Mouse (Mus musculus): ENCODE results near the gene Paxbp1. TPM values are rescaled to one million over a fixed set of nuclear protein-coding genes. Genes with fewer than 3 reads are reported as not detected.

Gene Paxbp1
- polyA plus RNA-seq, 1 experiment from 2014 or later, result 10.9 TPM

- H3K9me3 ChIP-seq (ENCODE audit: low read length), result no peaks in the 10 kb centered on the region
- H3K9ac ChIP-seq (replicated peaks), result no peak overlapping the region
- no peaks in the 10 kb centered on the region for H3K36me3 ChIP-seq (replicated peaks; ENCODE audit: insufficient read depth, low read length)
- H3K4me3 ChIP-seq (ENCODE audit: low read depth, low read length), result no peak overlapping the region
- no peaks in the 10 kb centered on the region for H3K27me3 ChIP-seq (ENCODE audit: insufficient read depth, low read length)
- no peak overlapping the region for H3K4me2 ChIP-seq (ENCODE audit: low read depth, low read length)
- DNase-seq (no peak), ATAC-seq (no peak)
- WGBS (ENCODE audit: insufficient replicate concordance), result 98% methylated on average over 1 of the region's 1 CpGs
- no peaks in the 10 kb centered on the region for H3K4me1 ChIP-seq (ENCODE audit: insufficient read depth)
- no peak overlapping the region for H3K27ac ChIP-seq (ENCODE audit: low read depth)
- TF ChIP-seq EP300 (IDR thresholded peaks at IDR 0.05; ENCODE audit: low read depth), result no peak
- no peak for TF ChIP-seq CTCF (IDR thresholded peaks at IDR 0.05; ENCODE audit: low read depth)
Measured at GRCm38 (mm10) chr16:91067122-91067521, 22.8 kb upstream of the Paxbp1 start.

DNA sequence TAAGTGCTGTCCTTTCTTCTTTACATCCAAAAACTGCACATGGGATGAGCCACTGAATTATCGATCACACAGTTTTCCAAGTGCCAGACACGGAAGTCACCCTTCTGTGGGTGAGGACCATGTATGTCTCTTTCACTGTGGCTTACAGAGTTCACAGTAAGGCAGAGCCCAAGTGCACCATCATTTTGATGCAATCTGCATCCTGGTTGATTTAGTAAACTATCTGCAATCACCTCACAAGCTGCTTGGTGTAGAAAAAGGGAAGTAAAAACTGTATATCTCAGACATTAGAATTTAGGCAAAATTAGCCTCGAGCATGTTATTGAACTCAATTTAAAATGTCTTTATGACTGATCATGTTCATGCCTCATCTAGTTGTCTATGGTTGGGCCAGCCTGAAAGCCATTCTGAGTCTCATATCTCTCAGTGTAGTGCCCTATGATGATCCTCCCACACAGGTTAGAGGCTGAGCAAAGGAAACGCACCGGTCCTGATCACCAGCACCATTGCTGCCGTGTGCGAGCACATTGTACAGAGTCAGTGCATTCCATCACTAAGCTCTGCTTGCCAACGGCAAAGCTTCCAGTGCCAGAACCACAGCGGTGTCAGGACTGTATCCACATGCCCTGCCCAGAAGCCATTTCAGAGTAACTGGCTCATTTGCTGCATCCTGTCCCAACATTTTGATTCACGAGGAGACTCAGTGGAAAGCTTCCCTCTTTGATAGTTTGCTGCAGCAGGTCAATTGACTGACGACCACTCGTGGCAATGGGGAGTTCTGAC, 20.4 kb upstream of the Paxbp1 start:
- Histone ChIP-seq H3K9me3 (ENCODE audit: low read length) (no peaks in the 10 kb centered on the region), H3K36me3 (replicated peaks; ENCODE audit: insufficient read depth, low read length) (no peaks in the 10 kb centered on the region), H3K27me3 (ENCODE audit: insufficient read depth, low read length) (no peaks in the 10 kb centered on the region), H3K4me1 (ENCODE audit: insufficient read depth) (0 out of 2 replicates have a peak, but pooled peaks cover 2% of the 10 kb centered on the region), H3K4me2 (ENCODE audit: low read depth, low read length) (no peak overlapping the region), H3K9ac (replicated peaks) (no peak overlapping the region), H3K4me3 (ENCODE audit: low read depth, low read length) (no peak overlapping the region), H3K27ac (ENCODE audit: low read depth) (no peak overlapping the region)
- ATAC-seq, result no peak
- TF ChIP-seq CTCF (IDR thresholded peaks at IDR 0.05; ENCODE audit: low read depth) (no peak), EP300 (IDR thresholded peaks at IDR 0.05; ENCODE audit: low read depth) (no peak)
- WGBS (ENCODE audit: insufficient replicate concordance), result 72% methylated on average over 12 of the region's 12 CpGs
- no peak for DNase-seq

- Histone ChIP-seq H3K4me1 (ENCODE audit: insufficient read depth) (0 out of 2 replicates have a peak, but pooled peaks cover 2% of the 10 kb centered on the region), H3K9ac (replicated peaks) (no peak overlapping the region), H3K9me3 (ENCODE audit: low read length) (no peaks in the 10 kb centered on the region), H3K27me3 (ENCODE audit: insufficient read depth, low read length) (no peaks in the 10 kb centered on the region), H3K36me3 (replicated peaks; ENCODE audit: insufficient read depth, low read length) (no peaks in the 10 kb centered on the region), H3K4me3 (ENCODE audit: low read depth, low read length) (no peak overlapping the region), H3K27ac (ENCODE audit: low read depth) (no peak overlapping the region), H3K4me2 (ENCODE audit: low read depth, low read length) (no peak overlapping the region)
- DNase-seq (no peak), ATAC-seq (no peak)
- 68% methylated on average over 10 of the region's 10 CpGs for WGBS (ENCODE audit: insufficient replicate concordance)
- TF ChIP-seq EP300 (IDR thresholded peaks at IDR 0.05; ENCODE audit: low read depth) (no peak), CTCF (IDR thresholded peaks at IDR 0.05; ENCODE audit: low read depth) (no peak)
Measured at GRCm38 (mm10) chr16:91063786-91064185, 19.4 kb upstream of the Paxbp1 start.

GRCm38 (mm10) chr16:91061531-91062318, 17.4 kb upstream of the Paxbp1 start:
- 0 out of 2 replicates have a peak, but pooled peaks cover 2% of the 10 kb centered on the region for H3K4me1 ChIP-seq (ENCODE audit: insufficient read depth)
- H3K27me3 ChIP-seq (ENCODE audit: insufficient read depth, low read length), result 0 out of 2 replicates have a peak, but pooled peaks cover 2% of the 10 kb centered on the region
- H3K4me2 ChIP-seq (ENCODE audit: low read depth, low read length), result no peak overlapping the region
- ATAC-seq, result peak; percentile 35; the same call in 1 of the 2 replicates
- 44% methylated on average over 13 of the region's 13 CpGs for WGBS (ENCODE audit: insufficient replicate concordance)
- TF ChIP-seq CTCF (IDR thresholded peaks at IDR 0.05; ENCODE audit: low read depth) (no peak), EP300 (IDR thresholded peaks at IDR 0.05; ENCODE audit: low read depth) (no peak)
- no peak for DNase-seq
- H3K9ac ChIP-seq (replicated peaks), result no peak overlapping the region
- no peak overlapping the region for H3K4me3 ChIP-seq (ENCODE audit: low read depth, low read length)
- H3K9me3 ChIP-seq (ENCODE audit: low read length), result no peaks in the 10 kb centered on the region
- H3K36me3 ChIP-seq (replicated peaks; ENCODE audit: insufficient read depth, low read length), result no peaks in the 10 kb centered on the region
- no peak overlapping the region for H3K27ac ChIP-seq (ENCODE audit: low read depth)

DNA sequence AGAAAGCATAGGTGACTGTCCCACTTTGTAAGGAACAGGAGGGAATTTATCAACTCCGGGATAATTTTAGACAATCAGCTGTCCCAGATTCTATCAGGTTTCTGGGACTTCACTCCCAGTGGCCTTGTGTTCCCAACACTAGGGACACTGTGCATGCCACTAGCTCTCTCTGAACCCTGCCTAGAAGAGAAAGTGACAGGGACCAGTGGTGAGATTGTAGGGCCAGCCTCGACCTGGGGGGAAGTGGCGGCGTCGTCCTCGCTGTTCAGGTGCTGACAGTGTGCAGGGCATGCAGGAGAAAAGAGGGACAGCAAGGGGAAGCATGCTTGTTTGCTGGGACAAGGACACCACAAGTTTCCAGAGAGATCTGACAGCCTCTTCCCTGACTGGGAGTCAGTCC, 13.4 kb upstream of the Paxbp1 start:
- 0 out of 2 replicates have a peak, but pooled peaks cover 2% of the 10 kb centered on the region for H3K27me3 ChIP-seq (ENCODE audit: insufficient read depth, low read length)
- ATAC-seq, result no peak
- H3K4me3 ChIP-seq (ENCODE audit: low read depth, low read length), result no peak overlapping the region
- DNase-seq, result no peak
- H3K36me3 ChIP-seq (replicated peaks; ENCODE audit: insufficient read depth, low read length), result no peaks in the 10 kb centered on the region
- 0 out of 2 replicates have a peak, but pooled peaks cover 7% of the 10 kb centered on the region for H3K4me1 ChIP-seq (ENCODE audit: insufficient read depth)
- H3K27ac ChIP-seq (ENCODE audit: low read depth), result no peak overlapping the region
- no peak overlapping the region for H3K4me2 ChIP-seq (ENCODE audit: low read depth, low read length)
- no peak for TF ChIP-seq EP300 (IDR thresholded peaks at IDR 0.05; ENCODE audit: low read depth)
- TF ChIP-seq CTCF (IDR thresholded peaks at IDR 0.05; ENCODE audit: low read depth), result no peak
- WGBS (ENCODE audit: insufficient replicate concordance), result 59% methylated on average over 6 of the region's 6 CpGs
- H3K9ac ChIP-seq (replicated peaks), result no peak overlapping the region
- H3K9me3 ChIP-seq (ENCODE audit: low read length), result no peaks in the 10 kb centered on the region

DNA sequence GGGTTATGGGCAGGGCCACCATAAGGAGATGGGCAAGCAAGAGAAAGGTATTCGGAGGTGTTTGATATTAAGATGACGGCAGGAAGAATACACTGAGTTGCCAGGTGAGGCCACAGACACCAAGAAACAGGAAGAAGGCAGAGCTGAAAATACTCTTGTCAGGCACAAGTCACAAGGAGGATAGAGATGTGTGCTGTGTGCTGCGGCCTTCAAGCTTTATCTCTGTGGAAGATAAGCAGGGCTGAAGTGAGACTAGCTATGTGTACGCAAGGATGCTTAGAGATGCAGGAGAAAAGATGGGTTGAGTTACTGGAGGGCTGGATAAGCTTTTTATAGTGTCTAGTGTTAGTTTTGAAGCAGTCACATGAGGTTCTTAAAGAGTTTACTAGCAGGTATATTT, 12.9 kb upstream of the Paxbp1 start:
- no peak overlapping the region for H3K4me2 ChIP-seq (ENCODE audit: low read depth, low read length)
- ATAC-seq, result no peak
- no peak overlapping the region for H3K27ac ChIP-seq (ENCODE audit: low read depth)
- WGBS (ENCODE audit: insufficient replicate concordance), result 58% methylated on average over 4 of the region's 4 CpGs
- H3K4me1 ChIP-seq (ENCODE audit: insufficient read depth), result 0 out of 2 replicates have a peak, but pooled peaks cover 7% of the 10 kb centered on the region
- H3K9ac ChIP-seq (replicated peaks), result no peak overlapping the region
- no peaks in the 10 kb centered on the region for H3K36me3 ChIP-seq (replicated peaks; ENCODE audit: insufficient read depth, low read length)
- TF ChIP-seq CTCF (IDR thresholded peaks at IDR 0.05; ENCODE audit: low read depth) (no peak), EP300 (IDR thresholded peaks at IDR 0.05; ENCODE audit: low read depth) (no peak)
- no peak overlapping the region for H3K4me3 ChIP-seq (ENCODE audit: low read depth, low read length)
- DNase-seq, result no peak
- H3K27me3 ChIP-seq (ENCODE audit: insufficient read depth, low read length), result 0 out of 2 replicates have a peak, but pooled peaks cover 2% of the 10 kb centered on the region
- H3K9me3 ChIP-seq (ENCODE audit: low read length), result no peaks in the 10 kb centered on the region

All from liver, postnatal 0 days (tissue).